Mouse (Mus musculus): ENCODE measurements at regions not wholly inside any gene's neighbourhood (a gene's known extent, or its start where the extent isn't known, plus 50 kb on each side); places are given as distances from the start of the nearest gene placed in this dataset.

DNA sequence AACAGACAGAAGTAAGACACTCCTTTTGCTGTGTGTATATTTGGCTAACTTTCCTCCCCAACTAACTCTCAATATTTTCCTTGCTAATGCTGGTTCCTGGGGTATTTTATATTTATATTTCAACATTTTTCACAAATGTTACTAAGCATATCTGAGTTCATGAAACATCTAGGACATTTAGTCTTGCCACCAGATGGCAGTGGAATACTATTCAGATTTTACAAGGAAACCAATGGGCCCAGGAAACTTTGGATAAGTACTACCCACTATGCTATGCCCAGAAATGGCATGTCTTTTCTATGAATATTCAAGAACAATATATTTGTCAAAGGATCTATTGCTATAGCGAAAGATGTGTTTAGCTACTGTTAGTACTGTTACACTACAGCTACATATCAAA is 251.1 kb downstream of the Car8 start:
- Histone ChIP-seq H3K4me3 (no peak overlapping the region), H3K4me1 (no peaks in the 10 kb centered on the region), H3K4me2 (no peak overlapping the region), H3K9ac (no peak overlapping the region), H3K36me3 (no peaks in the 10 kb centered on the region), H3K9me3 (no peaks in the 10 kb centered on the region), H3K27me3 (no peaks in the 10 kb centered on the region), H3K27ac (no peak overlapping the region)
- 86% methylated on average over 1 of the region's 1 CpGs for WGBS
- no peak for ATAC-seq (ENCODE audit: insufficient number of reproducible peaks, insufficient read depth, low FRiP score, low TSS enrichment, low read depth)

DNA sequence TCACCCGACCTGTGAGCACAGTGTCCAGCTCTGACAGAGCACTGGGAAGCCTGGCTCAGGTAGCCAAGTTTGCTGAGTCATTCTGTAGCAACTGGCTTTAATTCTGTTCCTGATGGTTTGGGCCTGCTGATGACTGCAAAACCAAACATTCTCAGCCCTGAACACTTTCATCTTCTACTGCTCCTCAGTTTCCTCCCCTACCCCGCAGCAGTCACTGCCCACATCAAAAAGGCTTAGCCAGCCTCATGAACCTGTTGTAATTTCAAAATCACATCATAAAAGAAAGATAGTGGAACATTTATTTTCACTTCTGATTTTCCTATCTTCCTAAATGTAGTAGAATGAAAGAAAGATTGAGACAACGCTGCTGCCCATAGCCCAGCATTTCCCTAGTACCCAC is 251.5 kb downstream of the Car8 start:
- H3K9ac ChIP-seq: no peak overlapping the region
- no peaks in the 10 kb centered on the region for H3K27me3 ChIP-seq
- H3K4me3 ChIP-seq: no peak overlapping the region
- H3K4me1 ChIP-seq: no peaks in the 10 kb centered on the region
- no peak overlapping the region for H3K27ac ChIP-seq
- H3K4me2 ChIP-seq: no peak overlapping the region
- WGBS: 62% methylated on average over 3 of the region's 3 CpGs
- no peak for ATAC-seq (ENCODE audit: insufficient number of reproducible peaks, insufficient read depth, low FRiP score, low TSS enrichment, low read depth)
- H3K36me3 ChIP-seq: no peaks in the 10 kb centered on the region
- H3K9me3 ChIP-seq: no peaks in the 10 kb centered on the region

DNA sequence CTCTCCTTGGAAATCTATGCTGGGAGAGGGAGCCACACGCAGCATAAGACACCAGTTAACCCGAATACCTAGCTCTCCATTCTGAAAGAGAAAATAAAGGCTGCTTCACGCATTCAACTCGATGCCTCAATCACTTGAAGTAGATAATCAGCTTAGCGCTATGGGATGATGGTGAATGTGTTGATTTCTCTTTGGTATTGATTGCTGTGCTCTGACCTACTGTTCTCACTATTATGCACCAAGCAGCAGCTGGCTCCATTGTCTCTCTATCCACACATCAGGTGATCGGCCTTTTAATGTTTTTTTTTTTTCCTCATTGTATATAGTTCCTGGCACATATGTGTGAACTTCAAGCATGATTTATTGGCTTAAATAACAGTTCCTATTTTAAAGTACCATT is 254.0 kb downstream of the Car8 start:
- ATAC-seq (ENCODE audit: insufficient number of reproducible peaks, insufficient read depth, low FRiP score, low TSS enrichment, low read depth): no peak
- Histone ChIP-seq H3K27me3 (no peaks in the 10 kb centered on the region), H3K4me2 (no peak overlapping the region), H3K36me3 (no peaks in the 10 kb centered on the region), H3K4me3 (no peak overlapping the region), H3K4me1 (no peaks in the 10 kb centered on the region), H3K27ac (no peak overlapping the region), H3K9me3 (no peaks in the 10 kb centered on the region), H3K9ac (no peak overlapping the region)
- 81% methylated on average over 6 of the region's 6 CpGs for WGBS

DNA sequence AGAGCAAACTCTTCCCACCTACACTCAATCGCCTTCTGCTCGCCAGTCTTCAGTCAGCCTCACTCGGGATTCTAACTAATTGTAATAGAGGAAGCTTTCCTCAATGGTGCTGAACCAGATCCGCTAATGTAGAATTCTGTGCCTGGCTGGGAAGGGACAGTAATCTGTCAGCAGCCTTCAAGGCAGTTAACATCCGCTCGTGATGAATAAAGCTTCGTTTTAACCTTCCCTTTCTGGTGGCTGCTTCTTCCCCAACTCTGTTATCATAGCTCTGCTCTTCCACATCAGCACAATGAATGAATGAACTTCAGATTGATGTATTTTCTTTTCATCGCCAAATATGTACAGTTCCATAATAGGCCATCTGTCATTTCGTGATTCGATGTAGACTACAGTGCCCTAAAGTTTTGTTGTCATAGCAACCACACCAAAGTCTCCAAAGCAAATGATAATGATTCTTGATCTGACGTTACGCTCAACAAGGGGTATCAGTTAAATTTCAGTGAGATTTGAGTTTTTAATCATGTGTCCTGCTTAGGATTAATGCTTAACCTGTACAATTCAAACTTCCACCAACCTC is 259.0 kb downstream of the Car8 start:
- Histone ChIP-seq H3K9me3 (no peaks in the 10 kb centered on the region), H3K27me3 (no peaks in the 10 kb centered on the region), H3K9ac (no peak overlapping the region), H3K4me1 (no peaks in the 10 kb centered on the region), H3K27ac (no peak overlapping the region), H3K4me3 (no peak overlapping the region), H3K4me2 (no peak overlapping the region), H3K36me3 (no peaks in the 10 kb centered on the region)
- ATAC-seq (ENCODE audit: insufficient number of reproducible peaks, insufficient read depth, low FRiP score, low TSS enrichment, low read depth): no peak
- 87% methylated on average over 12 of the region's 12 CpGs for WGBS

DNA sequence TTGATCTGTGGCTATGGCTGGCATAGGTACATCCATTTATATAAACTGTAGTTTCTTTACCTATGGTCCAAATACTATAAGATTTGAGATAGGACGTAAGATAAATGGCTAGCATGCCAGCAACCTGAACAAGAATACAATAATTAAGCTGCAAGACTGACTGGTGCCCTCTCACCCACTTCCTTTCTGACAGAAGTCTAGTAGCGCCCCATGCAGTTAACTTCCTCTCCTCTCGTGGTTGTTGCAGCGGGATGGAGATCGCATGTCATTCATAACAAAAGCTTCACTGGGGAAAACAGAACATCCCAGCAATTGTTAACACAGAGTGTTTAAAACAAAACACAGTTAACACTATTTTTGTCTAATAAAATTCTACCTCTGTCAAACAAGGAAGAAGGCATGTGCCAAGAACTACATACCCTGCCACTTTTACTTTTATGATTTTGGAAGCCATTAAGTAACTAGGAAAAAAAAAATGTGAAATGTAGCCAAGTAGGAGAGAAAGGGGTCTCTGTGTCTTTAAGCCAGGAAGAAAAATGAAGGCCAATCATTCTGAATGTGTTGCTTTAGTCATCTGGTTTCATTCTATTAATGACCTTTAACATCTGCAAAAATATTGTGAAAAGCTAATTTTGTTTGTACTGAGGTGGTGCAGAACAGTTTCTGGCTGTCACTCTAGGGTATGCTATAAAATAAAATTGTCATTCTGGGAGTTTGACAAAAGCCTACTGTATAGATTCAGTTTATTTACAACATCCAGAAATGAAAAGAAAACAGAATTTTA is 261.0 kb downstream of the Car8 start:
- Histone ChIP-seq H3K4me3 (no peak overlapping the region), H3K4me2 (no peak overlapping the region), H3K4me1 (no peaks in the 10 kb centered on the region), H3K27ac (no peak overlapping the region), H3K36me3 (no peaks in the 10 kb centered on the region), H3K9ac (no peak overlapping the region), H3K27me3 (no peaks in the 10 kb centered on the region), H3K9me3 (no peaks in the 10 kb centered on the region)
- 59% methylated on average over 5 of the region's 5 CpGs for WGBS
- no peak for ATAC-seq (ENCODE audit: insufficient number of reproducible peaks, insufficient read depth, low FRiP score, low TSS enrichment, low read depth)

DNA sequence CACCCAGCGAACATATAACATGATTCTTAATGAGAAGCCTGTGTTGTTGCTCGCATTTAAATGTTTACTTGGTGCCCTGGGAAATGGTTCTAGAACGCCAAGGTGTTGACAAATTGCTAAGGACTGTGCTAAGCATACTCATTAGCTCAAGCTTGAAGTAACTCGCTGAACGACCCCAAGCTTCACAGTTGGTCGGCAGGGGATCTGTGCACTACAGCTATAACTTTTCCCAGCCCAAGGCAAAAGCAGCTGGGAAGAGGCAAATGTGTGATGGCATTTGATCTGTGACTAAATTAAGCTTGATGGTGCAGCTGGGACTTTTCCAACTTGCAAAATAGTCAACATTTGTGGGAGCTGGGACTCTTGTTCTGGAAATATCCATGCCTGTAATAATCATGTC is 268.6 kb downstream of the Car8 start:
- Histone ChIP-seq H3K4me1 (no peaks in the 10 kb centered on the region), H3K9ac (no peak overlapping the region), H3K36me3 (no peaks in the 10 kb centered on the region), H3K27me3 (no peaks in the 10 kb centered on the region), H3K9me3 (no peaks in the 10 kb centered on the region), H3K27ac (no peak overlapping the region), H3K4me3 (no peak overlapping the region), H3K4me2 (no peak overlapping the region)
- 49% methylated on average over 6 of the region's 6 CpGs for WGBS
- no peak for ATAC-seq (ENCODE audit: insufficient number of reproducible peaks, insufficient read depth, low FRiP score, low TSS enrichment, low read depth)

DNA sequence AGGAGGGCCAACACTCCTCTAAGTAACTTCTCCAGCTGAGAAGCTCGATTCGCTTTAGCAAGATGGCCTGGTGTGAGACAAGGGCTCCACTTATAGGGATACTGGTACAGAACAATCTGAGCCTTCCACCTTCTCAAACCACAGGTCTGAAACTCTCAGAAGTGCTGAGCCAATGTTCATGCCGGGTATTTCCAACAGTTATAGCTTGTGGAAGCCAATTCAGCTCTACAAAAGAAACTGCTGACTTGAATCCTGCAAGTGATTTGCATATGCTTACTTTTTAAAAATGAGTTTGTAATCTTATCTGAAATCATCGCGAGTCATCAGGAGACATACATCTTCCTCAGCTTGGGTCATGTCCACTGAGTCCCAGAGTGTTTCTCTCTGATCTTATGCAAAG is 273.2 kb downstream of the Car8 start:
- Histone ChIP-seq H3K36me3 (no peaks in the 10 kb centered on the region), H3K9ac (no peak overlapping the region), H3K27ac (no peak overlapping the region), H3K4me3 (no peak overlapping the region), H3K4me2 (no peak overlapping the region), H3K27me3 (no peaks in the 10 kb centered on the region), H3K4me1 (0 out of 2 replicates have a peak, but pooled peaks cover 3% of the 10 kb centered on the region), H3K9me3 (no peaks in the 10 kb centered on the region)
- 91% methylated on average over 5 of the region's 5 CpGs for WGBS
- ATAC-seq (ENCODE audit: insufficient number of reproducible peaks, insufficient read depth, low FRiP score, low TSS enrichment, low read depth): no peak

DNA sequence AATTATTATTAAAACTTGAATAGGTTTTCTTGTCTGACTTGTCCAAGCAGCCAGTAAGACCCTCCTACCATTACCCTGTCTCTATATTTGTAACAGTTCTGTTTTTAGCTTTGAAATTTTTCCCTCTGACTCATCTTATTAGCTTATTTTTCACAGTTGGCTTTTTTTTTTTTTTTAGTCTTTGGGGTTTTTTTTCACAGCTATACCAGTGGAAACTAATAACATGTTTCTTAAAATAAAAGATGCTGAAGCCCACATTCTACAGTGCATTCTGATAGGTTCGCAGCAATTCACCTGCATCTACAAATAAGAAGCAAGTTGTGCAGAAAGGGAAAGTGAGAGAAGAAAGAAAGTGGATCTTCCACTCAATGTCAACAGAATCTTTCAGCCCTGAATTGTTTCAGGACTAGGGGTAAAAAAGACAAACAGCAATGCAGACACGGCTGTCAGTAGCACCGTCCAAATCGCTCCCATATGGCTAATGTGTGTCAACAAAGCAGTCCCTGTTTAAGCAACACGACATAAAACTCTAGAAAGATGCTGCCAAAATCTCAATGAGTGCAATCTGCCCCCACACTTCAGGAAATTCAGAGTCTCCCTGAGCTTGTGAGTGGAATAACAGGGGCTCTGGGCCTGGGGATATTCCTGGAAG is 277.2 kb downstream of the Car8 start:
- no peak overlapping the region for H3K27ac ChIP-seq
- ATAC-seq (ENCODE audit: insufficient number of reproducible peaks, insufficient read depth, low FRiP score, low TSS enrichment, low read depth): no peak
- 45% methylated on average over 5 of the region's 5 CpGs for WGBS

DNA sequence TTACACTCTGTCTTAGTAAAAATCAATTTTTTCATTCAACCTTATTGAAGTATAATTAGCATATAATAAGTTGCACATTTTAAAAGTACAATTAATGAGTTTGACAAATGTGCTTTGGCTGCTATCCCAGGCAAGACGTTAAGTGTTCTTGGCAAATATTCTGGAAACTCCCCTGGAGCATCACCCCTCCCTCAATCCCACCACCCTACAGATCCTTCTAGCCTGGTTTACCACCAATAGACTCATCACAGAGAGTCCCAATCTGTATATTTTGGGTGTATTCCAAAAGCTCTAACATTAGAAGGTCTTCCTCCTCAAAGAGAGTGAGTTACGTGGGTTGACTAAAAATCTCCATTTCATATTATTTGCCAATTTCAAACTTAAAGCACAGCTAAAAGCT is 278.5 kb downstream of the Car8 start:
- Histone ChIP-seq H3K27ac (no peak overlapping the region), H3K9me3 (no peaks in the 10 kb centered on the region), H3K9ac (no peak overlapping the region), H3K4me3 (no peak overlapping the region), H3K27me3 (no peaks in the 10 kb centered on the region), H3K4me1 (0 out of 2 replicates have a peak, but pooled peaks cover 3% of the 10 kb centered on the region), H3K4me2 (no peak overlapping the region), H3K36me3 (no peaks in the 10 kb centered on the region)
- no peak for ATAC-seq (ENCODE audit: insufficient number of reproducible peaks, insufficient read depth, low FRiP score, low TSS enrichment, low read depth)
- 68% methylated on average over 2 of the region's 2 CpGs for WGBS

More for the DNA sequence above, 277.2 kb downstream of the Car8 start:
- H3K9me3 ChIP-seq: no peaks in the 10 kb centered on the region
- 0 out of 2 replicates have a peak, but pooled peaks cover 3% of the 10 kb centered on the region for H3K4me1 ChIP-seq
- H3K4me3 ChIP-seq: no peak overlapping the region
- H3K36me3 ChIP-seq: no peaks in the 10 kb centered on the region
- H3K9ac ChIP-seq: no peak overlapping the region
- H3K27me3 ChIP-seq: no peaks in the 10 kb centered on the region
- H3K4me2 ChIP-seq: no peak overlapping the region

DNA sequence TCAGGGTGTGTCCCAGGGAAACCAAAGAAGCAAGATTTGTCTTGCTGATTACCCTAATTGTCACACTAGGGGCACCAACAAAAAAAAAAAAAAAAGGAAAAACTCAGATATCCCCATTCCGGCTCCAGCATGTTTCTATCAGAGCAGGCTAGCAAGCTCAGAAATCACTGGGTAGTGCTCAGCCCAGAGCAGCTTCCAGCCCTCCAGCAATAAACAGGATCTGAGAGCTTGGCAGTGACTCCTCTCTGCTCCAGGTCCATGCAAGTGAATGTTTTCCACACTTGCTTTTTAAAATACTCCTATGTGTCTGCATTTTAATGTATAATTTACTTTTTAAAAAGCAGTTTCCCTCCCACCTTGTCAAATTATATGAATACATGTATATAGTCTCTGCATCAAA is 290.8 kb downstream of the Car8 start:
- Histone ChIP-seq H3K27ac (no peak overlapping the region), H3K27me3 (no peaks in the 10 kb centered on the region), H3K4me3 (no peak overlapping the region), H3K36me3 (no peaks in the 10 kb centered on the region), H3K4me2 (no peak overlapping the region), H3K4me1 (no peaks in the 10 kb centered on the region), H3K9me3 (no peaks in the 10 kb centered on the region), H3K9ac (no peak overlapping the region)
- no peak for ATAC-seq (ENCODE audit: insufficient number of reproducible peaks, insufficient read depth, low FRiP score, low TSS enrichment, low read depth)
- 46% methylated on average over 1 of the region's 1 CpGs for WGBS

DNA sequence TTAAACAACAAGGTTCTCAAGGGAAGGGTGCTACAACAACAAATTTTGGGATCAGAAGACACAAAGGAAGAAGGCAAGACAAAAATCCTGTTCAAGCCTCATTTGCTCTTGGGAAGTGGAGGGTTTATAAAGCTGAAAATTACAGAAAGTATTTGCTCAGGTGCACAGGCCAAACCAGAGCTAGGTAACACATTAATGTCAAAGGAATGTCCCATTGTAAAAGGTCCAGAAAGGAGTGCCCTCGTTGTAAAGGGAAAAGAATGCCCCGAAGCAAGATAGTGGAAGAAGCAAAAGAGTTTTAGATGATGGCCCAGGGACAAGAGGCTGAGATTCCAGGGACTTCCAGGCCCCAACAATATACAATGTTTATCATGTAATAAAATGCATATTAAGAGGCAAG is 317.3 kb downstream of the Car8 start:
- Histone ChIP-seq H3K27ac (no peak overlapping the region), H3K36me3 (no peaks in the 10 kb centered on the region), H3K9me3 (no peaks in the 10 kb centered on the region), H3K4me3 (no peak overlapping the region), H3K9ac (no peak overlapping the region), H3K27me3 (no peaks in the 10 kb centered on the region), H3K4me1 (no peaks in the 10 kb centered on the region), H3K4me2 (no peak overlapping the region)
- ATAC-seq (ENCODE audit: insufficient number of reproducible peaks, insufficient read depth, low FRiP score, low TSS enrichment, low read depth): no peak
- 65% methylated on average over 2 of the region's 2 CpGs for WGBS

DNA sequence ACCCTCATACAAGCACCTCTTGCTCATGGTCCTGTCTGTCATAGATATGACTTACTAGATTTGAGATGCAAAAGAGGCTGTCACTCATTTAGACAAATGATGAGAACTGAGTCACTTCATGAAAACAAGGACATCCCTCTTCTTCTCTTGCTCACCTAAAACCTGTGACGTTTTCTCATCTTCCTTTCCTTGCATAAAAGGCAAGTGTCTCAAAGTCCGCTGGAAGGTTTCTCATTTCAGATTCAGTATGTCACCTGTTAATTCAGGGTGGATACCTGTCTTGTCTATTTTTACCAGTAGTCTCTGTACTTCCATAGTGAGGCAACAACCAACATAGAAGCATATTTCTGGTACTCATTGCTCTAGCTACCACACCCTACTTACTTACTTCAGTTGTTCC is 325.6 kb downstream of the Car8 start:
- Histone ChIP-seq H3K9me3 (no peaks in the 10 kb centered on the region), H3K4me2 (no peak overlapping the region), H3K4me3 (no peak overlapping the region), H3K27me3 (no peaks in the 10 kb centered on the region), H3K36me3 (no peaks in the 10 kb centered on the region), H3K27ac (no peak overlapping the region), H3K4me1 (no peaks in the 10 kb centered on the region), H3K9ac (no peak overlapping the region)
- no peak for ATAC-seq (ENCODE audit: insufficient number of reproducible peaks, insufficient read depth, low FRiP score, low TSS enrichment, low read depth)
- 90% methylated on average over 2 of the region's 2 CpGs for WGBS
